Mouse (Mus musculus): ENCODE measurements around the gene Gga1.

- TF ChIP-seq EP300 (IDR thresholded peaks at IDR 0.05; ENCODE audit: insufficient read depth, low read depth, low read length) (no peak), POLR2A (IDR thresholded peaks at IDR 0.05; ENCODE audit: insufficient read depth, low read length) (no peak), CTCF (IDR thresholded peaks at IDR 0.05; ENCODE audit: low read depth, low read length) (no peak)
Measured at GRCm38 (mm10) chr15:78846352-78846751, 30.6 kb upstream of the Gga1 start.

Measured in ES-Bruce4 (cell line).